Mouse (Mus musculus): Measurements from ENCODE around the gene Fam43b.

DNA sequence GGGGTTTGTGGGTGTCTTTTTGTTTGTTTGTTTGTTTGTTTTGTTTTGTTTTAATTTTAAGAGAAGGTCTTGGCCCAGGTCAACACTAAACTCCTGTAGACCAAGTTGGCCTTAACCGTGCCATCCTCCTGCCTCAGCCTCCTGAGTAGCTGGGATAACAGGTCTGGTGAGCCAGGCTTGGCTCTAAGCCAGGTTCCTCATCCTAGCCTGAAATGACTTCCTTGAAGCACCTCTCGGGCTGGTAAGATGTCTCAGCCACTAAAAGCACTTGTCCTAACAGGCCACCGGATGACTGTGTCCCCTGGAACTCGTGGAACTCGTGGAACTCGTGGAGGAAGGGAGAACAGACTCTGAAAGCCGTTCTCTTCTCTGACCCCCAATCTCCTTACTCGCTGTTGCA, 40.2 kb downstream of the Fam43b start:
- TF ChIP-seq CTCF (IDR thresholded peaks at IDR 0.05; ENCODE audit: low read depth), result no peak
- no peak for TF ChIP-seq EP300 (IDR thresholded peaks at IDR 0.05; ENCODE audit: low read depth)
